In genomic region chr13:21784311-21784710, GRCm38 (mm10) we compare ENCODE assay signal across 9 mouse cellular contexts. TPM values are rescaled to one million over a fixed set of nuclear protein-coding genes. Genes with fewer than 3 reads are reported as not detected.
DNase-seq lines count a peak whose midpoint lies in the region; ATAC-seq lines count a peak whose summit lies in the region.
"Had no signal": no experiment of that assay in that cellular context is flagged by ENCODE, and none has a peak within 500 bp of the region (broad histone marks: within the 10 kb centered on the region; RNA-seq: fewer than 3 reads in every experiment).

No protein-coding gene starts in this region.

- peak overlapping the region; percentile 55 for H3K9ac ChIP-seq in neural tube, embryonic 11.5 days (ENCODE audit: low read length)
- peak overlapping the region; percentile 54 for H3K9ac ChIP-seq in embryonic facial prominence, embryonic 14.5 days (ENCODE audit: low read depth, low read length)
- H3K9ac ChIP-seq in intestine, embryonic 15.5 days: peak overlapping the region; percentile 37; the same call in 1 of the 2 replicates
- 0 out of 2 replicates have a peak overlapping the region, but pooled peaks have one; percentile 26 for H3K9ac ChIP-seq in neural tube, embryonic 12.5 days

- H3K27ac ChIP-seq in neural tube, embryonic 11.5 days (ENCODE audit: low read depth, low read length): peak overlapping the region; percentile 87
- peak overlapping the region; percentile 89 for H3K27ac ChIP-seq in embryonic facial prominence, embryonic 14.5 days (replicated peaks; ENCODE audit: low read depth, low read length)
- H3K27ac ChIP-seq in intestine, embryonic 15.5 days: peak overlapping the region; percentile 86
- peak overlapping the region; percentile 15; the same call in 1 of the 2 replicates for H3K27ac ChIP-seq in neural tube, embryonic 12.5 days

- no peak for DNase-seq in neural tube, embryonic 11.5 days (ENCODE audit: low spot score)
- DNase-seq in neural tube, embryonic 10.5 days (ENCODE audit: extremely low spot score, low spot score): no peak
- no peak for DNase-seq in embryonic facial prominence, embryonic 14.5 days (ENCODE audit: low spot score)
- no peak for DNase-seq in frontal cortex, postnatal 36 days (ENCODE audit: low spot score in 2 of 2)
- no peak for DNase-seq in ovary, postnatal 36 days (ENCODE audit: low spot score)

- H3K9me3 ChIP-seq in neural tube, embryonic 11.5 days (ENCODE audit: control insufficient read depth, low read length): no peaks in the 10 kb centered on the region
- H3K9me3 ChIP-seq in embryonic facial prominence, embryonic 14.5 days (ENCODE audit: control insufficient read depth, low read length): no peaks in the 10 kb centered on the region
- no peaks in the 10 kb centered on the region for H3K9me3 ChIP-seq in intestine, embryonic 15.5 days
- H3K9me3 ChIP-seq in neural tube, embryonic 12.5 days: no peaks in the 10 kb centered on the region

- H3K4me2 ChIP-seq in neural tube, embryonic 11.5 days (ENCODE audit: low read depth): peak overlapping the region; percentile 50
- peak overlapping the region; percentile 60 for H3K4me2 ChIP-seq in embryonic facial prominence, embryonic 14.5 days (ENCODE audit: low read depth, low read length)
- peak overlapping the region; percentile 62 for H3K4me2 ChIP-seq in intestine, embryonic 15.5 days (replicated peaks)
- peak overlapping the region; percentile 69 for H3K4me2 ChIP-seq in neural tube, embryonic 12.5 days (replicated peaks)

- H3K36me3 ChIP-seq in neural tube, embryonic 11.5 days (ENCODE audit: control insufficient read depth, insufficient read depth, low read length): no peaks in the 10 kb centered on the region
- no peaks in the 10 kb centered on the region for H3K36me3 ChIP-seq in embryonic facial prominence, embryonic 14.5 days (ENCODE audit: control insufficient read depth, insufficient read depth, low read length)
- no peaks in the 10 kb centered on the region for H3K36me3 ChIP-seq in intestine, embryonic 15.5 days
- H3K36me3 ChIP-seq in neural tube, embryonic 12.5 days: no peaks in the 10 kb centered on the region

- no peak for ATAC-seq in neural tube, embryonic 11.5 days (ENCODE audit: insufficient read depth, low FRiP score, low TSS enrichment)
- no peak for ATAC-seq in embryonic facial prominence, embryonic 14.5 days (ENCODE audit: low read depth)
- ATAC-seq in intestine, embryonic 15.5 days: no peak
- ATAC-seq in neural tube, embryonic 12.5 days (ENCODE audit: low FRiP score, low read depth): no peak
- no peak for ATAC-seq in CD4-positive, CD25-positive, alpha-beta regulatory T cell, adult 4 months
- ATAC-seq: activated CD4-positive, CD25-positive, alpha-beta regulatory T cell, adult 4 months had no signal

- H3K4me3 ChIP-seq in neural tube, embryonic 11.5 days (ENCODE audit: low read depth, low read length): no peak overlapping the region
- H3K4me3 ChIP-seq in embryonic facial prominence, embryonic 14.5 days (ENCODE audit: low read depth, low read length): peak overlapping the region; percentile 44
- peak overlapping the region; percentile 39; the same call in 1 of the 2 replicates for H3K4me3 ChIP-seq in intestine, embryonic 15.5 days (replicated peaks)
- no peak overlapping the region for H3K4me3 ChIP-seq in neural tube, embryonic 12.5 days

- H3K4me1 ChIP-seq in neural tube, embryonic 11.5 days (ENCODE audit: control insufficient read depth, insufficient read depth, low read length): peaks cover 13% of the 10 kb centered on the region; the same call in 1 of the 2 replicates
- H3K4me1 ChIP-seq in embryonic facial prominence, embryonic 14.5 days (ENCODE audit: control insufficient read depth, insufficient read depth, low read length): peaks cover 38% of the 10 kb centered on the region
- H3K4me1 ChIP-seq in intestine, embryonic 15.5 days (replicated peaks): peaks cover 19% of the 10 kb centered on the region
- H3K4me1 ChIP-seq in neural tube, embryonic 12.5 days: peaks cover 37% of the 10 kb centered on the region

- H3K27me3 ChIP-seq in neural tube, embryonic 11.5 days (ENCODE audit: control insufficient read depth, insufficient read depth, low read length): no peaks in the 10 kb centered on the region
- H3K27me3 ChIP-seq in embryonic facial prominence, embryonic 14.5 days (replicated peaks; ENCODE audit: control insufficient read depth, insufficient read depth, low read length): no peaks in the 10 kb centered on the region
- H3K27me3 ChIP-seq in intestine, embryonic 15.5 days (replicated peaks): no peaks in the 10 kb centered on the region
- H3K27me3 ChIP-seq in neural tube, embryonic 12.5 days (replicated peaks): no peaks in the 10 kb centered on the region

- WGBS in neural tube, embryonic 11.5 days: 16% methylated on average over 6 of the region's 6 CpGs
- 36% methylated on average over 6 of the region's 6 CpGs for WGBS in embryonic facial prominence, embryonic 14.5 days
- 38% methylated on average over 6 of the region's 6 CpGs for WGBS in intestine, embryonic 15.5 days
- WGBS in neural tube, embryonic 12.5 days: 10% methylated on average over 6 of the region's 6 CpGs

RNA-seq across cellular contexts. Expression of gene Hist1h3i, which starts 1.1 kb away (rescaled TPM):
- 228 and 229 TPM in 2 replicates for polyA plus RNA-seq in neural tube, embryonic 11.5 days (2014; fragmentation: Nextera tagmentation; extraction: Ambion mirVana)
- polyA plus RNA-seq in embryonic facial prominence, embryonic 14.5 days (2014; fragmentation: Nextera tagmentation; extraction: Ambion mirVana): 127 and 141 TPM in 2 replicates
- polyA plus RNA-seq in intestine, embryonic 15.5 days (2015; fragmentation: Nextera tagmentation; extraction: Ambion mirVana): 89.5 and 101 TPM in 2 replicates
- 97.6 and 126 TPM in 2 replicates for polyA plus RNA-seq in neural tube, embryonic 12.5 days (2016; fragmentation: Nextera tagmentation; extraction: Ambion mirVana)
- polyA plus RNA-seq in CD4-positive, CD25-positive, alpha-beta regulatory T cell, adult 4 months (2017; shearing (Covaris generic)): not detected

RNA-seq across cellular contexts. Expression of gene Hist1h2an, which starts 2.7 kb away (rescaled TPM):
- polyA plus RNA-seq in neural tube, embryonic 11.5 days (2014; fragmentation: Nextera tagmentation; extraction: Ambion mirVana): 11.7 and 14.0 TPM in 2 replicates
- 6.0 and 6.4 TPM in 2 replicates for polyA plus RNA-seq in embryonic facial prominence, embryonic 14.5 days (2014; fragmentation: Nextera tagmentation; extraction: Ambion mirVana)
- 2.4 and 4.7 TPM in 2 replicates for polyA plus RNA-seq in intestine, embryonic 15.5 days (2015; fragmentation: Nextera tagmentation; extraction: Ambion mirVana)
- polyA plus RNA-seq in neural tube, embryonic 12.5 days (2016; fragmentation: Nextera tagmentation; extraction: Ambion mirVana): 7.9 and 9.0 TPM in 2 replicates
- polyA plus RNA-seq in CD4-positive, CD25-positive, alpha-beta regulatory T cell, adult 4 months (2017; shearing (Covaris generic)): 1 to 10 TPM in 1 of 2 experiments, not detected in 1; 8.0 TPM

RNA-seq across cellular contexts. Expression of gene Hist1h2bp, which starts 3.0 kb away (rescaled TPM):
- 2.2 and 2.6 TPM in 2 replicates for polyA plus RNA-seq in neural tube, embryonic 11.5 days (2014; fragmentation: Nextera tagmentation; extraction: Ambion mirVana)
- polyA plus RNA-seq in embryonic facial prominence, embryonic 14.5 days (2014; fragmentation: Nextera tagmentation; extraction: Ambion mirVana): 0.56 and 0.61 TPM in 2 replicates
- polyA plus RNA-seq in intestine, embryonic 15.5 days (2015; fragmentation: Nextera tagmentation; extraction: Ambion mirVana): 2.0 TPM in 2 replicates
- 0.68 and 1.7 TPM in 2 replicates for polyA plus RNA-seq in neural tube, embryonic 12.5 days (2016; fragmentation: Nextera tagmentation; extraction: Ambion mirVana)
- not detected for polyA plus RNA-seq in CD4-positive, CD25-positive, alpha-beta regulatory T cell, adult 4 months (2017; shearing (Covaris generic))
- polyA plus RNA-seq: activated CD4-positive, CD25-positive, alpha-beta regulatory T cell, adult 4 months had no signal

RNA-seq across cellular contexts. Expression of gene Hist1h1b, which starts 3.9 kb away (rescaled TPM):
- 15.4 and 16.9 TPM in 2 replicates for polyA plus RNA-seq in neural tube, embryonic 11.5 days (2014; fragmentation: Nextera tagmentation; extraction: Ambion mirVana)
- 10.0 and 11.8 TPM in 2 replicates for polyA plus RNA-seq in embryonic facial prominence, embryonic 14.5 days (2014; fragmentation: Nextera tagmentation; extraction: Ambion mirVana)
- 19.8 and 25.0 TPM in 2 replicates for polyA plus RNA-seq in intestine, embryonic 15.5 days (2015; fragmentation: Nextera tagmentation; extraction: Ambion mirVana)
- 13.1 and 26.4 TPM in 2 replicates for polyA plus RNA-seq in neural tube, embryonic 12.5 days (2016; fragmentation: Nextera tagmentation; extraction: Ambion mirVana)
- polyA plus RNA-seq in CD4-positive, CD25-positive, alpha-beta regulatory T cell, adult 4 months (2017; shearing (Covaris generic)): 1 to 10 TPM; 3.6 to 5.1 TPM

RNA-seq across cellular contexts. Expression of gene Hist1h2bq, which starts 25.7 kb away (rescaled TPM):
- 20.3 and 20.8 TPM in 2 replicates for polyA plus RNA-seq in neural tube, embryonic 11.5 days (2014; fragmentation: Nextera tagmentation; extraction: Ambion mirVana)
- 13.6 and 14.1 TPM in 2 replicates for polyA plus RNA-seq in embryonic facial prominence, embryonic 14.5 days (2014; fragmentation: Nextera tagmentation; extraction: Ambion mirVana)
- 14.5 and 16.7 TPM in 2 replicates for polyA plus RNA-seq in intestine, embryonic 15.5 days (2015; fragmentation: Nextera tagmentation; extraction: Ambion mirVana)
- polyA plus RNA-seq in neural tube, embryonic 12.5 days (2016; fragmentation: Nextera tagmentation; extraction: Ambion mirVana): 17.1 and 26.1 TPM in 2 replicates
- polyA plus RNA-seq in CD4-positive, CD25-positive, alpha-beta regulatory T cell, adult 4 months (2017; shearing (Covaris generic)): 1 to 10 TPM; 4.9 to 6.4 TPM

Comparison
In these comparisons a context has a peak if more than half of its experiments do, and no peak if none do; other contexts are left out.
1. H3K27ac ChIP-seq: peak in every context shown above with its lines; median percentile 89 in embryonic facial prominence, embryonic 14.5 days; 87 in neural tube, embryonic 11.5 days; 86 in intestine, embryonic 15.5 days; 15 in neural tube, embryonic 12.5 days.
2. H3K4me3 ChIP-seq: peak in embryonic facial prominence, embryonic 14.5 days (single experiment) and intestine, embryonic 15.5 days (single experiment); none in neural tube, embryonic 11.5 days (single experiment) and neural tube, embryonic 12.5 days (single experiment).
3. RNA of gene Hist1h3i, which starts 1.1 kb away (polyA plus RNA-seq): 228 to 229 TPM in neural tube, embryonic 11.5 days, 127 to 141 TPM in embryonic facial prominence, embryonic 14.5 days, 89.5 to 101 TPM in intestine, embryonic 15.5 days and 97.6 to 126 TPM in neural tube, embryonic 12.5 days; not detected in CD4-positive, CD25-positive, alpha-beta regulatory T cell, adult 4 months; every median in the first group is over 10 times any median in the second.
4. Peak in every context shown above with its lines, with median percentiles within 50 percentile points of each other: H3K4me2 ChIP-seq and H3K9ac ChIP-seq.